Mouse (Mus musculus): Measurements from ENCODE around the gene Lyplal1.

Gene Lyplal1

DNA sequence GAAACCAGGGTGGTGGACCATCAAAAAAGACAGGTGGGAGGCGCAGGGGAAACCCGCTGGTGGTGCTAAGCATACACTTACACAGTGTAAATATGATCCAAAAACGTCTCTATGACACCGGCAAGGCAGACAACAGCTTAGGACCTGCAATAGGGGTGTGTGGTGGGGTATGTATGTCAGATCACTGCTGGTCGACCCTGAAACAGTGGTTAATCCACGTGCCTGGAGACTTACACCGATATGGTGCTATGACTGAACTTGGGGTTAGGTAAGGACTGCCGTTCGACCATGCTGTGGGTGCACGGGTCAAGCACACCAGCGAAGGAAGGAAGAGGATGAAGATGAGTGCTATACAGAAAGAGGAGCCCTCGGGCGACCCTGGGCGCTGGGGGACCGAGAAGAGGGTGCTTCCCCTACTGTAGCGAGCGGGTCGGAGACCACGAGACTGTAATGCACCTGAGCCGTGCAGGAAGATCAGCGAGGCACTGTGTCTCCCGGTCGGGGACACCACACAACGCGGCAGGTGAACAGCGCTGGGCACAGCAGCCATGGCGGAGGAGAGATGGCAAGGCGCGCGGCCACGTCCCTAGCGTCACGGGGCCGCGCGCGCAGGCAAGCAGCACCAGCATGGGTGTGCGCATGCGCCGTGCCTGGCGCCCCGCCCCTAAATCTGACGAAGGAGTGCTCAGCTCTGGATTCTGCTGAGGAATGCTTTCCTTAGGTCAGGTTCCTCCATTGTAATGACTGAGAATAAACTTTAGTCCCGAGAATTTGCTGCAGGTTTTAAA, at the start of gene Lyplal1:
Gene Lyplal1, minus strand, starts transcription at position 610 of the 788 bp plus-strand sequence.
- in situ Hi-C loops (cut with MboI; ENCODE audit: low pct_unique_long_range_greater_than_20kb in 1 of 2, low sequenced_read_pairs in 2 of 2, unreplicated experiment in 1 of 2): no loop called here

GRCm38 (mm10) chr1:186163616-186164015, 46.5 kb upstream of the Lyplal1 start:
- in situ Hi-C loops (cut with MboI; ENCODE audit: low pct_unique_long_range_greater_than_20kb in 1 of 2, low sequenced_read_pairs in 2 of 2, unreplicated experiment in 1 of 2): no loop called here

DNA sequence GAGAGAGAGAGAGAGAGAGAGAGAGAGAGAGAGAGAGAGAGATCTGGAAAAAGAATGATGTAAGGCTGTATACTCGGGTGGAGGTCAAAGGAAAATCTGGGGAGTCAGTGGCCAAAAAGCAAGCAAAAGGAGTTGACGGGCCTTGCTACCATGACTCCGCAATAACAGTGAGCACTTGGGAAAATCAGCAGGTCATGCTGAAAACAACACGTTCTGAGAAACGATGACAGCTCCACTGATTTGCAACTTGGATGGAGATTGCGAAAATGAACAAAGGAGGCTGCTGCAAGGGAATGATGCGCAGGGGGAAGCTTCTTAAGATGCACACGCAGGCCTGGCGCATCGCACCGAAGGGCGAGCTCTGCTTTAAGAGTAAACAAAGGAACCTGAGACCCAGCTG, 46.1 kb upstream of the Lyplal1 start:
- in situ Hi-C loops (cut with MboI; ENCODE audit: low pct_unique_long_range_greater_than_20kb in 1 of 2, low sequenced_read_pairs in 2 of 2, unreplicated experiment in 1 of 2): no loop called here

DNA sequence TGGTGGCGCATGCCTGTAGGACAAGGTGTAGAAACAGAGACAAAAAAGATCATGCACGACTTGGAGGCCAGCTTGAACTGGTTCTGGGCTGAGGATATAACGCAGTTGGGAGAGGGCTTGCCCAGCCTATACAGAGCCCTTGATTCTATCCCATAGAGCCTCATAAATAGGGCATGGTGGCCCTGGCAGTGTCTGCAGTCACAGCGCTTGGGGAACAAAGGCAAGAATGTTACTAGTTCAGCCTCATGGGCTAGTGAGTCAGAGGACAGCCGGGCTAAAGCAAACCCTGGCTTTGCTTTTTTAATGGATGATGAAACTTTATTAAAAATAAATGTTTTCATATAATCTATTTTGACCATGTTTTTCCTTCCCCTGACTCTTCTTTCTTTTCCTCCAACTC, 33.3 kb upstream of the Lyplal1 start:
- in situ Hi-C loops (cut with MboI; ENCODE audit: low pct_unique_long_range_greater_than_20kb in 1 of 2, low sequenced_read_pairs in 2 of 2, unreplicated experiment in 1 of 2): no loop called here

- in situ Hi-C loops (cut with MboI; ENCODE audit: low pct_unique_long_range_greater_than_20kb in 1 of 2, low sequenced_read_pairs in 2 of 2, unreplicated experiment in 1 of 2): no loop called here
Observed at GRCm38 (mm10) chr1:186145444-186145843, 28.3 kb upstream of the Lyplal1 start.

DNA sequence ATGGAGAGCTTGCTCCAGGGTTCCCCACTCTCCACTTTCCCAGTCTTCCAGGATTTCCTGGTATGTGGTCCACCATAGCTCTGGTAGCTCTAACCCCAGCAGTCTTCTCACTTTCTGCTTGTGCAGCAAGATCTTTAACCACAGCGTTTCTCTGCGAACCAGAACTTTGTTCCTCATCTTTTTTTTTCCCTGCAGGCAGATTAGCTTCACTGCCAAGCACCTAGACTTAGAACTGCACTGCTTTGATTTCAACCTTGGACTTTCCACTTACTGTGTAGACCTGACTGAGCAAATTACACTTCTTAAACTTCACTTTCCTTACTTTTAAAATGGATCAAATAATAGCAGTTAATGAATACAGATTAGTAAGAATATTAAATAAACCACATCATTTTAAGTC, 23.1 kb upstream of the Lyplal1 start:
- in situ Hi-C loops (cut with MboI; ENCODE audit: low pct_unique_long_range_greater_than_20kb in 1 of 2, low sequenced_read_pairs in 2 of 2, unreplicated experiment in 1 of 2): no loop called here

GRCm38 (mm10) chr1:186137873-186138272, 20.8 kb upstream of the Lyplal1 start:
- in situ Hi-C loops (cut with MboI; ENCODE audit: low pct_unique_long_range_greater_than_20kb in 1 of 2, low sequenced_read_pairs in 2 of 2, unreplicated experiment in 1 of 2): no loop called here

- in situ Hi-C loops (cut with MboI; ENCODE audit: low pct_unique_long_range_greater_than_20kb in 1 of 2, low sequenced_read_pairs in 2 of 2, unreplicated experiment in 1 of 2): no loop called here
Observed at GRCm38 (mm10) chr1:186136636-186137380, 19.7 kb upstream of the Lyplal1 start.

- in situ Hi-C loops (cut with MboI; ENCODE audit: low pct_unique_long_range_greater_than_20kb in 1 of 2, low sequenced_read_pairs in 2 of 2, unreplicated experiment in 1 of 2): no loop called here
Observed at GRCm38 (mm10) chr1:186131465-186131864, 14.4 kb upstream of the Lyplal1 start.

GRCm38 (mm10) chr1:186128940-186129339, 11.8 kb upstream of the Lyplal1 start:
- in situ Hi-C loops (cut with MboI; ENCODE audit: low pct_unique_long_range_greater_than_20kb in 1 of 2, low sequenced_read_pairs in 2 of 2, unreplicated experiment in 1 of 2): no loop called here

- in situ Hi-C loops (cut with MboI; ENCODE audit: low pct_unique_long_range_greater_than_20kb in 1 of 2, low sequenced_read_pairs in 2 of 2, unreplicated experiment in 1 of 2): no loop called here
Observed at GRCm38 (mm10) chr1:186126313-186126862, 9.3 kb upstream of the Lyplal1 start.

GRCm38 (mm10) chr1:186123690-186124089, 6.6 kb upstream of the Lyplal1 start:
- in situ Hi-C loops (cut with MboI; ENCODE audit: low pct_unique_long_range_greater_than_20kb in 1 of 2, low sequenced_read_pairs in 2 of 2, unreplicated experiment in 1 of 2): no loop called here

GRCm38 (mm10) chr1:186119856-186120255, 2.7 kb upstream of the Lyplal1 start:
- in situ Hi-C loops (cut with MboI; ENCODE audit: low pct_unique_long_range_greater_than_20kb in 1 of 2, low sequenced_read_pairs in 2 of 2, unreplicated experiment in 1 of 2): no loop called here

DNA sequence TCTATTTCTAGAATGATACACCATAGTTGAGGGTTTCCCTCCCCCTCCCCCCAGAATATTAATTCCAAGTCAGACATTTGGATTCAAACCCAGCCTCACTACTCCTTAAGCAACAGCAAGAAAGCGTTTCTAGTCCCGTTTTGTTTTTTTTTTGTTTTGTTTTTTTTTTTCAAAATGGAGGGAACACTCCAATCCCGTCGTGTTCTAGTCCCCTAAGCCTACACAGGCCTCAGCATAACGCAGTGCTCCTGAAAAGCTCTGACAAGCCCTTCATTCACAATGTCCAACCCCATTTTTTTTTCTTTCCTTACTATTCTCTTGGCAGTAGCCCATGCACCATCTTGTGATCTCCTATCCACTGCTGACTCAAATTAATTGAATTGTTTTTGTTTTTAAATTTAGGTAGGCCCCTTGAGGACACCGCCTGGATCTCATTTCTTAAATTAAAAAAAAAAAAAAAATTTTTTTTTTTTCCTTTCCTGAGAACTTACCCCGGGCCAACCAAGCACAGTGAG, 967 bp downstream of the Lyplal1 start:
- in situ Hi-C loops (cut with MboI; ENCODE audit: low pct_unique_long_range_greater_than_20kb in 1 of 2, low sequenced_read_pairs in 2 of 2, unreplicated experiment in 1 of 2): no loop called here

GRCm38 (mm10) chr1:186102313-186102712, 14.8 kb downstream of the Lyplal1 start:
- in situ Hi-C loops (cut with MboI; ENCODE audit: low pct_unique_long_range_greater_than_20kb in 1 of 2, low sequenced_read_pairs in 2 of 2, unreplicated experiment in 1 of 2): no loop called here

GRCm38 (mm10) chr1:186066266-186066897, 50.7 kb downstream of the Lyplal1 start:
- in situ Hi-C loops (cut with MboI; ENCODE audit: low pct_unique_long_range_greater_than_20kb in 1 of 2, low sequenced_read_pairs in 2 of 2, unreplicated experiment in 1 of 2): no loop called here

- in situ Hi-C loops (cut with MboI; ENCODE audit: low pct_unique_long_range_greater_than_20kb in 1 of 2, low sequenced_read_pairs in 2 of 2, unreplicated experiment in 1 of 2): no loop called here
Observed at GRCm38 (mm10) chr1:186060041-186060440, 57.1 kb downstream of the Lyplal1 start.

GRCm38 (mm10) chr1:186054227-186054626, 62.9 kb downstream of the Lyplal1 start:
- in situ Hi-C loops (cut with MboI; ENCODE audit: low pct_unique_long_range_greater_than_20kb in 1 of 2, low sequenced_read_pairs in 2 of 2, unreplicated experiment in 1 of 2): no loop called here

Data from mouse embryonic stem cell (cell line).